Mouse (Mus musculus): ENCODE results near the gene Lrrc56. TPM values are rescaled to one million over a fixed set of nuclear protein-coding genes. Genes with fewer than 3 reads are reported as not detected.

Lrrc56 gene
- polyA plus RNA-seq, 1 experiment: 15.8 TPM

DNA sequence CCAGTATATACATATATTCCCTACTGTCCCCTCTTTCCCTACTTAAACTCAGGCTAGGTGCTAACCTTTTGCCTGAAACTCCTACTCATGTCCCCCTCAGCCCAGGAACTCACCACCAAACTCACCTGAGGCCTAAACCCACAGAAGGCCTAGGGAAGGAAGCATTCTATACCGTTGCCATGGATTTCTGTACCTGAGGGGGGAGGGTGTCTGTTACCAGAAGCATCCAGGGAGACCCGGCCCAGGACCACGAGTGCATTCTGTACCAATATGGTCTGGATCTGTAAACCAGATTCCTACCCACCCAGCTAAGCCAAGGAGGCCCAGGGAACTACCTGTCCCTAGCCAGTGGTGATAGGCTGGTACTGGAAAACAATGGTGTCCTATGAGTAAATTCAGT lies 20.4 kb downstream of the Lrrc56 start:
- H3K4me1 ChIP-seq (ENCODE audit: control insufficient read depth, insufficient read depth, low read length): 0 out of 2 replicates have a peak, but pooled peaks cover 7% of the 10 kb centered on the region
- no peak overlapping the region for H3K4me3 ChIP-seq (replicated peaks; ENCODE audit: extremely low read depth, low read depth, low read length)
- WGBS: 73% methylated on average over 3 of the region's 3 CpGs
- no peak for TF ChIP-seq CTCF (IDR thresholded peaks at IDR 0.05; ENCODE audit: insufficient read depth, low read length)
- TF ChIP-seq POLR2A (IDR thresholded peaks at IDR 0.05; ENCODE audit: borderline replicate concordance, extremely low read depth, low read depth, low read length): no peak
- no peak for DNase-seq

DNA sequence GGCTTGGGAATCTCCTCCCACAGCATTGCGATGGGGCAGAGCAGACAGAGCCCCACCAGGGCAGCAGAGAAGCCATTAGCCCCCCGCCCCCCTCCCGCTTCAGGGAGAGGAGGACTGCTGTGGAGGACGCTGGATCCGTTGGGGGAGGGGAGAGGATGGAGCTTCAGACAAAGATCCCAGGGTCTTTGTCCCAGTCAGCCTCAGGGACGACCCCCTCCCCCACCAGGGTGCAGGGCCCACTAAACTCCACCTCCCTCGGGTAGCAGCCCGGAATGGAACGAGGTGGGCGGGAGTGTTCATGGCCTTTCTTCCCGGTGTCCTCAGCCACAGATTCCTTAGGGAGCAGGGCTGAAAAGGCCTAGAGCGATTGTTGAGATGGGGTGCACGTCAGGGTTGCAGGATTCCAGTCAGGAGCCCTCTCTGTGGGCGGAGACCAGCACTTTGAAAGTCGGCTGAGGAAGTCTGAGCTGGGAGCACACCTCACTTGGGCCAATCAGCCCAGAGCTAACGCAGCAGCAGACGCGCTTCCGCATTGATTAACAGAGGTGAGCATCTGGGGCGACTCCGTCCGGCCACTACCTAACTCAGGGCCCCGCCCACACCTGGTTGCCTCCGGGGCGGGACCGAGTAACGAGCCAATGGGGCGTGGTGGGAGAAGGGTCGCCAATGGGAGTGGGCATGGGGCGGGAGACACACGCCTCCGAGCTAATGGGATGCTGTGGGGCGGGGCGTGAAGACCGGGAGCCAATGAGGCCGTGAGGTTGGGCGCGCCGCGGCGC lies 21.3 kb downstream of the Lrrc56 start, which contains the start of gene Rassf7:
TSS of gene Rassf7 (plus strand) at position 760 of the 779 bp plus-strand sequence.
- 0 out of 2 replicates have a peak, but pooled peaks cover 7% of the 10 kb centered on the region for H3K4me1 ChIP-seq (ENCODE audit: control insufficient read depth, insufficient read depth, low read length)
- TF ChIP-seq POLR2A (IDR thresholded peaks at IDR 0.05; ENCODE audit: borderline replicate concordance, extremely low read depth, low read depth, low read length): peak; percentile 26; the same call in 1 of the 2 replicates
- TF ChIP-seq CTCF (IDR thresholded peaks at IDR 0.05; ENCODE audit: insufficient read depth, low read length): no peak
- peak; percentile 95 for DNase-seq
- 2% methylated on average over 41 of the region's 41 CpGs for WGBS
- H3K4me3 ChIP-seq (replicated peaks; ENCODE audit: extremely low read depth, low read depth, low read length): peak within 1 kb of the TSS; percentile 81

DNA sequence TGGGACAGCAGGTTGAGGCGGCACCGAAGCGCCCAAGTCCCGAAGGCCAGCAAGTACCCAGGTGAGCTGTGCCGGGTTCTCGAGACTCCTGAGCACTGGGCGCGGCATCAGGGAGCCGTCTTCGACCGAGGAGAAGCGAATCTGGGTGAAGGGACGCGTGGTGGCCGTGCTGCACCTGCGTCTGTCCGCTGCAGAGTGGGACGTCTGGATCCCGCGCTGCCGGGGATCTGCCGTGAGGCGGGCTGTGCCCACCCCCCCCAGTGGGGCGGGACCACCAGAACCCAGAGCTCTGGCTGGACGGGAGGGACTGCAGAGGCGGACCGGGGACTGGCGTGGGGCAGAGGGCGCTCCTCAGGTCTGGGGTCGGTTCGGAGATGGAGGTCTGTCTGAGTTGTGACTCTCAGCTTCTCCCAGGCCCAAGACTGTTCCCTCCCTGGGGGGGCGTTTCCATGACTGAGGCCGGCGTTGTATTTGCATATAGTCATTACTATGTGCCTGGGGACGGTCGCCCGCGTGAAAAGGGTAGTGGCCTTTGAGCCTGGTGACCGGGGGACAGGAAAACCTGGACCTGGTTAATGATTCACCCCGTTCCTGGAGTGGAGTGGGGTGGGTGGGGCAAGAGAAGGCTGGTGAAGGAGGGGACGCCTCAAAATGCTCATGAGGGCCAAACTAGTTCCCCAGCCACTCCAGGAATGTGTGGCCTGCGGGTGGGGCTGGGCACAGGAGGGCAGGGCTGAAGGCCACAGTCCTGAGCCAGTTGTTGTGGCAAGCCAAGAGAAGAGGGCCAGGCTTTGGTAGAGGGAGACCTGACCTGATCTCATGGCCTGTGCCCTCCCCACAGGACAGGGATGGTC lies 22.1 kb downstream of the Lrrc56 start:
- DNase-seq: peak; percentile 87
- peak overlapping the region; percentile 81 for H3K4me3 ChIP-seq (replicated peaks; ENCODE audit: extremely low read depth, low read depth, low read length)
- 0 out of 2 replicates have a peak, but pooled peaks cover 7% of the 10 kb centered on the region for H3K4me1 ChIP-seq (ENCODE audit: control insufficient read depth, insufficient read depth, low read length)
- no peak for TF ChIP-seq CTCF (IDR thresholded peaks at IDR 0.05; ENCODE audit: insufficient read depth, low read length)
- peak; percentile 72; the same call in 1 of the 2 replicates for TF ChIP-seq POLR2A (IDR thresholded peaks at IDR 0.05; ENCODE audit: borderline replicate concordance, extremely low read depth, low read depth, low read length)
- WGBS: 2% methylated on average over 42 of the region's 42 CpGs

DNA sequence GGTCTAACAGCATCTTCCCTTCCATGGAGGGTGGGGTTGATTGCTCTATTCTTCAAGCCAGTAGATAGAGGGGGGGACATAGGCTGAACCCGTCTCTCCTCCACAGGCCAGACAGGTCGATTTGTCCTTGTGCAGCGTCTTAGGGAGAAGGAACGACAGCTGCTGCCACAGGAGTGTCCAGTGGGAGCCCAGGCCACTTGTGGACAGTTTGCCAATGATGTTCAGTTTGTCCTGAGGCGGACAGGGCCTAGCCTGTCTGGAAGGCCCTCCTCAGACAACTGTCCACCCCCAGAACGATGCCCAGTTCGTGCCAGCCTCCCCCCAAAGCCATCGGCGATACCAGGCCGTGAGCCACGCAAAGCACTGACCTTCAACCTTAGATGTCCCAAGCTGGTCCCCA lies 22.9 kb downstream of the Lrrc56 start:
- 81% methylated on average over 11 of the region's 11 CpGs for WGBS
- Histone ChIP-seq H3K4me1 (ENCODE audit: control insufficient read depth, insufficient read depth, low read length) (0 out of 2 replicates have a peak, but pooled peaks cover 7% of the 10 kb centered on the region), H3K4me3 (replicated peaks; ENCODE audit: extremely low read depth, low read depth, low read length) (peak overlapping the region; percentile 57)
- no peak for DNase-seq
- TF ChIP-seq CTCF (IDR thresholded peaks at IDR 0.05; ENCODE audit: insufficient read depth, low read length): no peak
- TF ChIP-seq POLR2A (IDR thresholded peaks at IDR 0.05; ENCODE audit: borderline replicate concordance, extremely low read depth, low read depth, low read length): no peak

DNA sequence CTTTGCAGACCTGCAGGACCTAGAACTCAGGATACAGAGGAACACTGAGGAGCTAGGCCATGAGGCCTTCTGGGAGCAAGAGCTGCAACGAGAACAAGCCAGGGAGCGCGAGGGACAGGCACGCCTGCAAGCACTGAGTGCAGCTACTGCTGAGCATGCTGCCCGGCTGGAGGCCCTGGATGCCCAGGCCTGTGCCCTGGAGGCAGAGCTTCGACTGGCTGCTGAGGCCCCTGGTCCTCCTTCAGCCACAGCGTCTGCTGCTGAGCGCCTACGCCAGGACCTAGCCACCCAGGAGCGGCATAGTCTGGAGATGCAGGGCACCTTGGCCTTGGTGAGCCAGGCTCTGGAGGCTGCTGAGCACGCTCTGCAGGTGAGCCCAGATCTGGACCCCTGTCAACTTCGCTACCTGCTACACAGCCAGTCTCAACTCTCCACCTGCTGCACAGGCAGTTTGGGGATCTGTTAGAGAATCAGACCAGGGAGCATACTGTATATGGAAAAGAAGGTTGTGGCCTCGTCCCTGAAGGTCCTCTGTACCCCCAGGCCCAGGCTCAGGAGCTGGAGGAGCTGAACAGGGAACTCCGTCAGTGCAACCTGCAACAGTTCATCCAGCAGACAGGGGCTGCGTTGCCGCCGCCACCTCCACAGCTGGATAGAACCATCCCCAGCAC lies 23.5 kb downstream of the Lrrc56 start:
- WGBS: 84% methylated on average over 17 of the region's 17 CpGs
- TF ChIP-seq CTCF (IDR thresholded peaks at IDR 0.05; ENCODE audit: insufficient read depth, low read length): no peak
- no peak for DNase-seq
- H3K4me1 ChIP-seq (ENCODE audit: control insufficient read depth, insufficient read depth, low read length): peaks cover 10% of the 10 kb centered on the region
- H3K4me3 ChIP-seq (replicated peaks; ENCODE audit: extremely low read depth, low read depth, low read length): no peak overlapping the region

DNA sequence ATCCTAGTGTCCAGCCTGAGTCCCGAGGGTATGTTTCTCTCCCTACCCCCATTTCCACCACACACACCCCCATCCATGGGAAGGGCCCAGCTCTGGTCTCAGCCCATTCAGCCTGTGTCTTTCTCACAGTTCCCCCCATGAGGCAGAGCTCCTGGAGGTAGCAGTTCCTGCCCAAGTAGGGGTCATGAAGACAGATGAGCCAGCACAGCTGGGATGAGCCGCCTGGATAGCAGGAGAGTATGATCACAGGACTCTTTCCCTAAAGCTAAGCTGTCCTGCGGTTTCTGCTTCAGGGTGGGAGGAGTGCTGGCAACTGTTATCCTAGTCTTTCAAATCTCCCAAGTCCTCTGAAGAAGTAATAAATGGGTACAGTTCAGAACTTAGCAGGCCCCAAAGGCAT lies 24.2 kb downstream of the Lrrc56 start:
- Histone ChIP-seq H3K4me3 (replicated peaks; ENCODE audit: extremely low read depth, low read depth, low read length) (no peak overlapping the region), H3K4me1 (ENCODE audit: control insufficient read depth, insufficient read depth, low read length) (peaks cover 10% of the 10 kb centered on the region)
- WGBS: 81% methylated on average over 3 of the region's 3 CpGs
- no peak for DNase-seq
- no peak for TF ChIP-seq CTCF (IDR thresholded peaks at IDR 0.05; ENCODE audit: insufficient read depth, low read length)
- no peak for TF ChIP-seq POLR2A (IDR thresholded peaks at IDR 0.05; ENCODE audit: borderline replicate concordance, extremely low read depth, low read depth, low read length)

DNA sequence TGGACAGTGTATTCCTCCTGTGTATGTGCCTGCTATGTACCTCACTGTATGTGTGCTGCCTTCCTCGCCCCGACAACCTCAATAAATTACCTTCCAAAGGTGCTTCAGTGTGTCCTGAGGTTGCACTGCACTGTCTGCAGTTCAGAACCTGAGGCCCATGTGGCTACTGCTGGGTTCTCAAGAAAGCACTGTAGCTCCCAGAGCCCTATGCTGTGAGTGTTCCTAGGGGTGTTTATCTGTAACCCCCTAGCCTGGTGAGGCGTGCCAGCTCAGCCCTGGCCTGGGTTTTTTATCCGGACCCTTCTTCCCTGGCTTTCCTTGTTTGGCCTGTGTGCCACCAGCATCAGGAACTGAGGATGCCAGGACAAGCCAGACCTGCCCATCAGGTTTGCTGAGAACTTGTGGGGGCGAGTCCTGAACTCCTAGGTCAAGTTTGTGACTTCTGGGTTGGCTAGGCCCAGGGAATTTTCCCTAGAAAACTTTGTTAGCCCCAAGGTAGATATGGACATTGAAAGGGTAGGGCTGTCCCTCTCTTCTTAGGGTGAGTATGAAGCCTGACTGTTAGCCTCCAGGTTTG lies 24.7 kb downstream of the Lrrc56 start:
- Histone ChIP-seq H3K4me3 (replicated peaks; ENCODE audit: extremely low read depth, low read depth, low read length) (no peak overlapping the region), H3K4me1 (ENCODE audit: control insufficient read depth, insufficient read depth, low read length) (peaks cover 10% of the 10 kb centered on the region)
- TF ChIP-seq POLR2A (IDR thresholded peaks at IDR 0.05; ENCODE audit: borderline replicate concordance, extremely low read depth, low read depth, low read length) (no peak), CTCF (IDR thresholded peaks at IDR 0.05; ENCODE audit: insufficient read depth, low read length) (no peak)
- DNase-seq: no peak
- WGBS: 82% methylated on average over 5 of the region's 5 CpGs

DNA sequence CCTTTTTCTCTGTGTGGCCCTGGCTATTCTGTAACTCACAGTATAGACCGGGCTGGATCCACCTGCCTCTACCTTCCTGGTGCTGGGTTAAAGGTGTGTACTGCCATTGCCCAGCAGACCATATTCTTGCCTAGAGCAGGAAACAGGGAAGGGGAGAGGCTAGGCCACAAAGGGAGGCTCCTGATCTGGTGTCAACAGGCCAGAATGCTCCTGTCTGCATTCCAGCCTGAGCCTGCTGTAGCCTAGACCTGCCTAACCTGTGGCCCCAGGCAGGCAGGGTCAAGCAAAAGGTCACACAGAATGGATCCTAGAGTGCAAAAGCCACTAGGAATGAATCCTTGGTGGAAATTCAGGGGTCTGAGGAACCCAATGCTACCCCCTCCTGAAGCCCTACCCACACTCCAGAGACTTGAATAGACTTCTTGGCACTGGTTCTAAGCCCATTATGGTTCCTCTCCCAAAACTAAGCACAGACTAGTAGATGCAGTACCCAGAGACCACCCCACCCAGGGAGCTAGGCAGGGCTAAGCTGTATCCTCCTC lies 25.7 kb downstream of the Lrrc56 start:
- no peak overlapping the region for H3K4me3 ChIP-seq (replicated peaks; ENCODE audit: extremely low read depth, low read depth, low read length)
- TF ChIP-seq POLR2A (IDR thresholded peaks at IDR 0.05; ENCODE audit: borderline replicate concordance, extremely low read depth, low read depth, low read length) (no peak), CTCF (IDR thresholded peaks at IDR 0.05; ENCODE audit: insufficient read depth, low read length) (no peak)
- DNase-seq: no peak
- peaks cover 10% of the 10 kb centered on the region for H3K4me1 ChIP-seq (ENCODE audit: control insufficient read depth, insufficient read depth, low read length)
- 93% methylated on average over 1 of the region's 1 CpGs for WGBS

Data from lung, adult 2 months (tissue).